Mouse (Mus musculus): ENCODE results near the gene Ncam1. TPM values are rescaled to one million over a fixed set of nuclear protein-coding genes. Genes with fewer than 3 reads are reported as not detected.

The Ncam1 gene
- total RNA-seq, 2 experiments from 2014 or later: 437 to 463 TPM

GRCm38 (mm10) chr9:49637955-49638354, 160.8 kb downstream of the Ncam1 start:
- intact Hi-C loops (cut with DNase I): no loop called here
- DNase-seq (ENCODE audit: low spot score in 2 of 2): no peak

- no peak for DNase-seq (ENCODE audit: low spot score in 2 of 2)
- intact Hi-C loops (cut with DNase I): no loop called here
Observed at GRCm38 (mm10) chr9:49635668-49636326, 162.9 kb downstream of the Ncam1 start.

GRCm38 (mm10) chr9:49632591-49632990, 166.1 kb downstream of the Ncam1 start:
- no peak for DNase-seq (ENCODE audit: low spot score in 2 of 2)
- intact Hi-C loops (cut with DNase I): no loop called here

- DNase-seq (ENCODE audit: low spot score in 2 of 2): no peak
- intact Hi-C loops (cut with DNase I): no loop called here
Observed at GRCm38 (mm10) chr9:49630336-49630735, 168.4 kb downstream of the Ncam1 start.

GRCm38 (mm10) chr9:49624910-49625309, 173.8 kb downstream of the Ncam1 start:
- no peak for DNase-seq (ENCODE audit: low spot score in 2 of 2)
- intact Hi-C loops (cut with DNase I): no loop called here

GRCm38 (mm10) chr9:49623934-49624505, 174.7 kb downstream of the Ncam1 start:
- no peak for DNase-seq (ENCODE audit: low spot score in 2 of 2)
- intact Hi-C loops (cut with DNase I): no loop called here

- peak in 1 of 2 experiments; percentile 25 for DNase-seq (ENCODE audit: low spot score in 2 of 2)
- intact Hi-C loops (cut with DNase I): no loop called here
Observed at GRCm38 (mm10) chr9:49622928-49623676, 175.6 kb downstream of the Ncam1 start.

GRCm38 (mm10) chr9:49621691-49622090, 177.0 kb downstream of the Ncam1 start:
- intact Hi-C loops (cut with DNase I): no loop called here
- DNase-seq (ENCODE audit: low spot score in 2 of 2): peak; percentile 48 to 54

- intact Hi-C loops (cut with DNase I): loop anchor here (5.0 to 10.0 kb wide), 3 partner anchors 178 to 816 kb away; partner anchors contain the start of gene Ncam1
- DNase-seq (ENCODE audit: low spot score in 2 of 2): peak; percentile 54 to 82
Observed at GRCm38 (mm10) chr9:49618699-49619392, 179.9 kb downstream of the Ncam1 start.

GRCm38 (mm10) chr9:49618266-49618665, 180.5 kb downstream of the Ncam1 start:
- DNase-seq (ENCODE audit: low spot score in 2 of 2): no peak

GRCm38 (mm10) chr9:49617216-49617615, 181.5 kb downstream of the Ncam1 start:
- peak; percentile 75 to 85 for DNase-seq (ENCODE audit: low spot score in 2 of 2)
- intact Hi-C loops (cut with DNase I): loop anchor here (5.0 to 10.0 kb wide), 3 partner anchors 180 to 818 kb away; partner anchors contain the start of gene Ncam1

More at GRCm38 (mm10) chr9:49618266-49618665, 180.5 kb downstream of the Ncam1 start:
- intact Hi-C loops (cut with DNase I): loop anchor here (5.0 to 10.0 kb wide), 3 partner anchors 179 to 817 kb away; partner anchors contain the start of gene Ncam1

GRCm38 (mm10) chr9:49612387-49612786, 186.3 kb downstream of the Ncam1 start:
- DNase-seq (ENCODE audit: low spot score in 2 of 2): no peak
- intact Hi-C loops (cut with DNase I): loop anchor here (10.0 kb wide), 2 partner anchors 562 to 822 kb away; no protein-coding TSS in a partner anchor

GRCm38 (mm10) chr9:49608191-49608590, 190.5 kb downstream of the Ncam1 start:
- intact Hi-C loops (cut with DNase I): no loop called here

GRCm38 (mm10) chr9:49606717-49607116, 192.0 kb downstream of the Ncam1 start:
- no peak for DNase-seq (ENCODE audit: low spot score in 2 of 2)
- intact Hi-C loops (cut with DNase I): no loop called here

More at GRCm38 (mm10) chr9:49608191-49608590, 190.5 kb downstream of the Ncam1 start:
- no peak for DNase-seq (ENCODE audit: low spot score in 2 of 2)

- intact Hi-C loops (cut with DNase I): no loop called here
Observed at GRCm38 (mm10) chr9:49606317-49606716, 192.4 kb downstream of the Ncam1 start.

GRCm38 (mm10) chr9:49605791-49606190, 192.9 kb downstream of the Ncam1 start:
- DNase-seq (ENCODE audit: low spot score in 2 of 2): no peak
- intact Hi-C loops (cut with DNase I): no loop called here

More at GRCm38 (mm10) chr9:49606317-49606716, 192.4 kb downstream of the Ncam1 start:
- DNase-seq (ENCODE audit: low spot score in 2 of 2): no peak

GRCm38 (mm10) chr9:49605351-49605750, 193.4 kb downstream of the Ncam1 start:
- intact Hi-C loops (cut with DNase I): no loop called here
- DNase-seq (ENCODE audit: low spot score in 2 of 2): no peak

- no peak for DNase-seq (ENCODE audit: low spot score in 2 of 2)
- intact Hi-C loops (cut with DNase I): no loop called here
Observed at GRCm38 (mm10) chr9:49601215-49601614, 197.5 kb downstream of the Ncam1 start.

- no peak for DNase-seq (ENCODE audit: low spot score in 2 of 2)
- intact Hi-C loops (cut with DNase I): no loop called here
Observed at GRCm38 (mm10) chr9:49595635-49596348, 202.9 kb downstream of the Ncam1 start.

Measured in left cerebral cortex, postnatal 14 days (tissue).